In genomic region chr4:49521346-49521745, GRCm38 (mm10) we compare ENCODE assay signal across 8 mouse cellular contexts. TPM values are rescaled to one million over a fixed set of nuclear protein-coding genes. Genes with fewer than 3 reads are reported as not detected.
DNase-seq lines count a peak whose midpoint lies in the region; ATAC-seq and TF ChIP-seq lines count a peak whose summit lies in the region.

No protein-coding gene starts in this region.

- peak overlapping the region; percentile 86 for H3K4me2 ChIP-seq in intestine, postnatal 0 days (replicated peaks; ENCODE audit: low read depth)
- H3K4me2 ChIP-seq in neural tube, embryonic 13.5 days: peak overlapping the region; percentile 77

- ATAC-seq in intestine, postnatal 0 days: peak; percentile 57
- ATAC-seq in neural tube, embryonic 13.5 days (ENCODE audit: low read depth): peak; percentile 33; the same call in 1 of the 2 replicates

- H3K9ac ChIP-seq in intestine, postnatal 0 days (ENCODE audit: low read depth, low read length): peak overlapping the region; percentile 31
- peak overlapping the region; percentile 82 for H3K9ac ChIP-seq in neural tube, embryonic 13.5 days

- no peaks in the 10 kb centered on the region for H3K27me3 ChIP-seq in embryonic facial prominence, embryonic 10.5 days (replicated peaks; ENCODE audit: low read depth, poor library complexity, severe bottlenecking)
- H3K27me3 ChIP-seq in intestine, postnatal 0 days (replicated peaks; ENCODE audit: control insufficient read depth, insufficient read depth, low read length): no peaks in the 10 kb centered on the region
- H3K27me3 ChIP-seq in neural tube, embryonic 13.5 days: no peaks in the 10 kb centered on the region

- DNase-seq in lung, adult 2 months: no peak
- DNase-seq in lung, postnatal 14 days: no peak
- DNase-seq in embryonic facial prominence, embryonic 10.5 days (ENCODE audit: low spot score): no peak
- DNase-seq in gastrocnemius, adult 18-20 months (ENCODE audit: low spot score): no peak
- no peak for DNase-seq in cerebellum, adult 9-10 months
- DNase-seq in spleen, adult 18-20 months: no peak

- no peak; the same call in 1 of the 2 replicates for TF ChIP-seq POLR2A in lung, adult 2 months (IDR thresholded peaks at IDR 0.05; ENCODE audit: borderline replicate concordance, extremely low read depth, low read depth, low read length)

- no peak for TF ChIP-seq CTCF in lung, adult 2 months (IDR thresholded peaks at IDR 0.05; ENCODE audit: insufficient read depth, low read length)
- TF ChIP-seq CTCF in intestine, postnatal 0 days (IDR thresholded peaks at IDR 0.05; ENCODE audit: low read depth): peak; percentile 38

- H3K4me3 ChIP-seq in lung, adult 2 months (replicated peaks; ENCODE audit: extremely low read depth, low read depth, low read length): peak overlapping the region; percentile 85
- peak overlapping the region; percentile 74 for H3K4me3 ChIP-seq in embryonic facial prominence, embryonic 10.5 days
- H3K4me3 ChIP-seq in intestine, postnatal 0 days (ENCODE audit: low read depth, low read length): peak overlapping the region; percentile 75
- peak overlapping the region; percentile 55 for H3K4me3 ChIP-seq in neural tube, embryonic 13.5 days

- under 1% methylated on average over 17 of the region's 17 CpGs for WGBS in lung, adult 2 months
- 2% methylated on average over 17 of the region's 17 CpGs for WGBS in embryonic facial prominence, embryonic 10.5 days
- WGBS in intestine, postnatal 0 days: 1% methylated on average over 17 of the region's 17 CpGs
- under 1% methylated on average over 17 of the region's 17 CpGs for WGBS in neural tube, embryonic 13.5 days

- peaks cover 52% of the 10 kb centered on the region for H3K36me3 ChIP-seq in embryonic facial prominence, embryonic 10.5 days (replicated peaks)
- peaks cover 11% of the 10 kb centered on the region; the same call in 1 of the 2 replicates for H3K36me3 ChIP-seq in intestine, postnatal 0 days (ENCODE audit: control insufficient read depth, insufficient read depth)
- H3K36me3 ChIP-seq in neural tube, embryonic 13.5 days: peaks cover 34% of the 10 kb centered on the region

- no peaks in the 10 kb centered on the region for H3K9me3 ChIP-seq in embryonic facial prominence, embryonic 10.5 days
- H3K9me3 ChIP-seq in intestine, postnatal 0 days (ENCODE audit: control insufficient read depth): no peaks in the 10 kb centered on the region
- H3K9me3 ChIP-seq in neural tube, embryonic 13.5 days: no peaks in the 10 kb centered on the region

- H3K27ac ChIP-seq in embryonic facial prominence, embryonic 10.5 days (replicated peaks): peak overlapping the region; percentile 88
- no peak overlapping the region for H3K27ac ChIP-seq in intestine, postnatal 0 days (ENCODE audit: low read depth, low read length)
- H3K27ac ChIP-seq in neural tube, embryonic 13.5 days (replicated peaks): peak overlapping the region; percentile 55

- H3K4me1 ChIP-seq in lung, adult 2 months (ENCODE audit: control insufficient read depth, insufficient read depth, low read length): peaks cover 8% of the 10 kb centered on the region
- H3K4me1 ChIP-seq in embryonic facial prominence, embryonic 10.5 days: peaks cover 17% of the 10 kb centered on the region
- peaks cover 4% of the 10 kb centered on the region; the same call in 1 of the 2 replicates for H3K4me1 ChIP-seq in intestine, postnatal 0 days (replicated peaks; ENCODE audit: control insufficient read depth, insufficient read depth, low read length)
- peaks cover 37% of the 10 kb centered on the region for H3K4me1 ChIP-seq in neural tube, embryonic 13.5 days (replicated peaks)

RNA-seq across cellular contexts. Expression of gene Zfp189, which starts 0.4 kb away (rescaled TPM):
- 1.0 and 1.1 TPM in 2 replicates for polyA plus RNA-seq in lung, adult 2 months (2012; rRNA removed)
- 10.7 and 11.2 TPM in 2 replicates for polyA plus RNA-seq in embryonic facial prominence, embryonic 10.5 days (2016; fragmentation: Nextera tagmentation; extraction: Ambion mirVana)
- polyA plus RNA-seq in intestine, postnatal 0 days (2015; fragmentation: Nextera tagmentation; extraction: Ambion mirVana): 2.0 and 2.4 TPM in 2 replicates
- 11.1 and 13.0 TPM in 2 replicates for polyA plus RNA-seq in neural tube, embryonic 13.5 days (2015; fragmentation: Nextera tagmentation; extraction: Ambion mirVana)
- 1 to 10 TPM; 3.0 to 4.6 TPM for total RNA-seq in gastrocnemius, adult 18-20 months (2021)

RNA-seq across cellular contexts. Expression of gene Mrpl50, which starts 0.5 kb away (rescaled TPM):
- polyA plus RNA-seq in lung, adult 2 months (2012; rRNA removed): 2.3 and 4.5 TPM in 2 replicates
- 82.9 and 83.6 TPM in 2 replicates for polyA plus RNA-seq in embryonic facial prominence, embryonic 10.5 days (2016; fragmentation: Nextera tagmentation; extraction: Ambion mirVana)
- 46.0 and 46.3 TPM in 2 replicates for polyA plus RNA-seq in intestine, postnatal 0 days (2015; fragmentation: Nextera tagmentation; extraction: Ambion mirVana)
- 83.3 and 84.1 TPM in 2 replicates for polyA plus RNA-seq in neural tube, embryonic 13.5 days (2015; fragmentation: Nextera tagmentation; extraction: Ambion mirVana)
- total RNA-seq in gastrocnemius, adult 18-20 months (2021): 10 to 100 TPM; 29.8 to 31.2 TPM

RNA-seq across cellular contexts. Expression of gene Baat, which starts 15.0 kb away (rescaled TPM):
- 0.06 TPM in 1 of 2 replicates, not detected in the other for polyA plus RNA-seq in lung, adult 2 months (2012; rRNA removed)
- 0.20 and 0.25 TPM in 2 replicates for polyA plus RNA-seq in embryonic facial prominence, embryonic 10.5 days (2016; fragmentation: Nextera tagmentation; extraction: Ambion mirVana)
- 0.52 and 0.64 TPM in 2 replicates for polyA plus RNA-seq in intestine, postnatal 0 days (2015; fragmentation: Nextera tagmentation; extraction: Ambion mirVana)
- 0.23 TPM in 1 of 2 replicates, not detected in the other for polyA plus RNA-seq in neural tube, embryonic 13.5 days (2015; fragmentation: Nextera tagmentation; extraction: Ambion mirVana)
- under 1 TPM; 0.11 to 0.21 TPM for total RNA-seq in gastrocnemius, adult 18-20 months (2021)

RNA-seq across cellular contexts. Expression of gene Aldob, which starts 28.0 kb away (rescaled TPM):
- polyA plus RNA-seq in lung, adult 2 months (2012; rRNA removed): 0.48 and 1.9 TPM in 2 replicates
- not detected in 2 replicates for polyA plus RNA-seq in embryonic facial prominence, embryonic 10.5 days (2016; fragmentation: Nextera tagmentation; extraction: Ambion mirVana)
- 1,579 and 1,674 TPM in 2 replicates for polyA plus RNA-seq in intestine, postnatal 0 days (2015; fragmentation: Nextera tagmentation; extraction: Ambion mirVana)
- polyA plus RNA-seq in neural tube, embryonic 13.5 days (2015; fragmentation: Nextera tagmentation; extraction: Ambion mirVana): 0.46 TPM in 1 of 2 replicates, not detected in the other
- 1 to 10 TPM in 1 of 2 experiments, under 1 TPM in 1; 0.62 to 1.4 TPM for total RNA-seq in gastrocnemius, adult 18-20 months (2021)

RNA-seq across cellular contexts. Expression of gene Acnat1, which starts 47.6 kb away (rescaled TPM):
- polyA plus RNA-seq in lung, adult 2 months (2012; rRNA removed): 0.29 TPM in 1 of 2 replicates, not detected in the other
- polyA plus RNA-seq in embryonic facial prominence, embryonic 10.5 days (2016; fragmentation: Nextera tagmentation; extraction: Ambion mirVana): 0.20 TPM in 1 of 2 replicates, not detected in the other
- 8.4 and 10.6 TPM in 2 replicates for polyA plus RNA-seq in intestine, postnatal 0 days (2015; fragmentation: Nextera tagmentation; extraction: Ambion mirVana)
- not detected in 2 replicates for polyA plus RNA-seq in neural tube, embryonic 13.5 days (2015; fragmentation: Nextera tagmentation; extraction: Ambion mirVana)
- total RNA-seq in gastrocnemius, adult 18-20 months (2021): not detected
